Mouse (Mus musculus): ENCODE data around the gene Obsl1.

Gene Obsl1

DNA sequence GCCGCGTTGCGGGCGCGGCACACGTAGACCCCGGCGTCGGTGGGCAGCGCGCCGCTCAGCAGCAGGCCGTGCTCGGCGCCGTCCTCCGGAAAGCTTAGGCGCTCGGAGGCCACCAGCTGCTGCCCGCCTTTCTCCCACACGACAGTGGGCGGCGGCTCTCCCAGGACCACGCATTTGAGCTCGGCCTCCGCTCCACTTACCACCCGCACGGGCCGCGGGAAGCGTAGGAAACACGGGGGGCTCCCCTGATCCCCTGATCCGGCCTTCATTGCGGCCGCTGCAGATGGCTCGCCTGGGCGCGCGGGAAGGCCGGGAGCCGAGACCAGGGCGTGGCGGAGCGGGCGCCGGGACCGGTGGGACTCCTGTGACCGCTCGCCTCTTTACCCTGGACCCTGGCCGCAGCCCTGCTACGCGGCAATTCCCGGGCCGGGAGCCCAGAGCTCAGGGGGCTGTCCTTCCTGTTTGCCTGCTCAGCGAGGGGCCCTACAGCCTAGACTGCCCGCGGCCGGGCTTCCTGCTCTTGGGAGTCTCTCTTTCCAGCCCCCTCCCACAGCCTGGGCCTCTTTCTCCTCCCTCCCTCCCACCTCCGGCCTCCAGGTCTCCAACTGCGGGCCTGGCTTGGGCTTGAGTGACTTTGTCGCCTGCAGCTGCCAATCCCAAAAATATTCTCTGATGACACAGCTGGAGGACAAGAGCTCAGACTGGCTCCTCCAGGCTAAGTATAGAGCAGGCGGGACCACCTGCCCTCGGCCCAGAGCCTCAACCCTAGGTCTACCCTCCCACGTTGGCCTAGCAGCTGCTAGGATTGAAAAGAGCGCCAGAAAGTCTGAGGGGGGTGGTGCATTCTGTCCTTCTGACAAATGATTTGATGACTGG is at the start of gene Obsl1:
Gene Obsl1, minus strand, starts transcription at position 497 of the 876 bp plus-strand sequence.
- DNase-seq (ENCODE audit: low spot score in 2 of 2), result peak; percentile 33 to 37

DNA sequence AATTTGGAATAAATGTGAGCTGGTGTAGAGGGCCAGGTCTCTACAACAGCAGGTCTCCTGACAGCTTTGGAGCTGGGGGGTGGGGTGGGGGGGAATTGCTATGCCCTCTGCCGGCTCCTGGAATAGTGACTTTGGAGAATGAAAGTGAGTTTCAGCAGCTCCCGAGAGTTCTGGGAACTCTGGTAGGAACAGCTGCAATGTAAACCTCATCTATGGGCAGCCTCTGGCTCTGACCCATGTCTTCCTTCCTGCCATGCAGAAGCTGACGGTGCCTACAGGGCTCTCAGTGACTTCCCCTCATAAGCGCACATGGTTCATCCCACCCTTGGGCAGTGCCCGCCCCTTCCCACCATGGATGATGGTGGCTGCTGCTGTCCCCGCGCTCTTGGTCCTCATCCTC is 49.4 kb upstream of the Obsl1 start:
- no peak for DNase-seq (ENCODE audit: low spot score in 2 of 2)

DNA sequence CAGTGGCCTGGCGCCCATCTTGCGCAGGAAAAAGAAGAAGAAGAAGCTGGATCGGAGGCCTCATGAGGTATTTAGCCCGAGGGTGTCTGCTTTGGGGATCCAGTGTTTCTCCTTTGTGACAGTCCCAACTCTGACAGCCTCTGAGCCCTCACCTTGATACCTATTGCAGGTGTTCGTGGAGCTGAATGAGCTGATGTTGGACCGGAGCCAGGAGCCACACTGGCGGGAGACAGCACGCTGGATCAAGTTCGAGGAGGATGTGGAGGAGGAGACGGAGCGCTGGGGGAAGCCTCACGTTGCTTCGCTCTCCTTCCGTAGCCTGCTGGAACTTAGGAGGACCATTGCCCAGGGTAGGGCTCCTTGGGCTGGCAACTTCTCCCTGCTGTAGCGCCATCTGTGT is 44.3 kb upstream of the Obsl1 start:
- DNase-seq (ENCODE audit: low spot score in 2 of 2), result no peak

DNA sequence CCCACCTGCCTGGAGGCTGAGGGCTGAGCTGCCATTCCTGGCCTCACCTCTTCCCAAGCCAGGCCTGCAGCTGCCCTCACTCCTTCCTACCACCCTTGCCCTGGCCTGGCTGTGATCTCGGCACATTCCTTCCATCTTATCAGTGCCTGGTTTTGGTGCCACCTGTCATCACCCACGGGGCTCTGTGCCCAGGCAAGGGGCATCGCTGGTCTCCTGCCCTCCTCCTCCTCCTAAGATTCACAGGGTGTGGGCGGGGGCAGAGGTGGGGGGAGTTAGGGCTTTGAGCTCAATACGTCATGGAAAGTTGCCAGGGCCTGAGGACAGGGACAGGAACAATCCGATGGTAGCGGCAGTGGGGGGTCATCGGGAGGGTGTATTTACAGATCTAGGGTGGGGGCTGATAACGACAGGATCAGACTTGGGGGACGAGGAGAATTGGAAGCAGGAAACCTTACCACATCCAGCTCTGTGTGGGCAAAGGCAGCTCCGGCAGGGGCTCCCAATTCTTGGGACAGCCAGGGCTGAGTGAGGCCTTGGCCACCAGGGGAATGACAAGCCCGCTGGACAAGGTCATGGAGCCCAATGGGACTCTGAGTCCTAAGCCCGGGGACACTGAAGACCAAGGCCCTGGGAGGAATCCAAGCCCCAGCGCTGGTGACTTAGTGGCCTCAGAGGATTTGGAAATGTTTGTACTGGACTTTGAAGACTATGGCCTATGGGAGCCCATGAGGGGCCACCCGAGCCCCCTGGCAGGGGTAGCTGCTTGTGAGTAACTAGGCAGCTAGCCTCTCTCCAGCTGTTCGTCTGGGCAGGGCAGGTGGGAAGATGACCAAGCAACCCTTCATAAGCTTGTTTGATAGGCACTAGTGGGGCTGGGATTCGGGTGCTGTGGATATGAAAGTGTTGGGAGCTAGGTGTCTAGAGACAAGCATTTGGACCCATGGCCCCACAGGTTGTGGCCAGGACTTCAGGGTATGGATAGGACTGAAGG is 43.3 kb upstream of the Obsl1 start:
- DNase-seq (ENCODE audit: low spot score in 2 of 2), result no peak

DNA sequence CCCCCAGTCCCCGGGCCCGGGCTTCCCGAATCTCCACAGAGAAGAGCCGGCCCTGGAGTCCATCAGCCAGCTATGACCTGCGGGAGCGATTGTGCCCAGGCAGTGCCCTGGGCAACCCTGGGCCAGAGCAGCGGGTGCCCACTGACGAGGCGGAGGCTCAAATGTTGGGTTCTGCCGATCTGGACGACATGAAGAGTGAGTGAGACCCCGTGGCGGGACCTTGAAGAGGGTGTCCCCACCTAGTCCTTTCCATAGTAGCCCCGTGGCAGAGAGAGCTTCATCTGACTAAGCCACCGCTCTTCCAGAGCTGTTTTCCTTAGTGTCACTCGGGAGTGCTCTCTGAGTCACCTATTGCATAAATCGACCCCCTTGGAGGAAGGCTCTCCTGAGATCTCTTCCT is 42.6 kb upstream of the Obsl1 start:
- DNase-seq (ENCODE audit: low spot score in 2 of 2), result no peak

DNA sequence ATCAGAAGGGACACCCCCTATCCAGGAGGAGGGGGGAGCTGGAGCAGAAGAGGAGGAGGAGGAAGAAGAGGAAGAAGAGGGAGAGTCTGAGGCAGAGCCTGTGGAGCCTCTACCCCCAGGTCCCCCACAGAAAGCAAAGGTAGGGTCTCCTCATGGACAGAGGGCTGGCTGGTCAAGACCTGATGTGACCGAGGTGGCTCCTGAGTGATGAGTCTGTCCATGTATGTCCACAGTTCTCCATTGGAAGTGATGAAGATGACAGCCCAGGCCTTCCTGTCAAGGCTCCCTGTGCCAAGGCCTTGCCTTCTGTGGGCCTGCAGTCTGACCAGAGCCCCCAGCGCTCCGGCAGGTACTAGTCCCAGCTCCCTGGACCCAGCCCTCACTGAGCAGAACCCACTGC is 41.8 kb upstream of the Obsl1 start:
- no peak for DNase-seq (ENCODE audit: low spot score in 2 of 2)

DNA sequence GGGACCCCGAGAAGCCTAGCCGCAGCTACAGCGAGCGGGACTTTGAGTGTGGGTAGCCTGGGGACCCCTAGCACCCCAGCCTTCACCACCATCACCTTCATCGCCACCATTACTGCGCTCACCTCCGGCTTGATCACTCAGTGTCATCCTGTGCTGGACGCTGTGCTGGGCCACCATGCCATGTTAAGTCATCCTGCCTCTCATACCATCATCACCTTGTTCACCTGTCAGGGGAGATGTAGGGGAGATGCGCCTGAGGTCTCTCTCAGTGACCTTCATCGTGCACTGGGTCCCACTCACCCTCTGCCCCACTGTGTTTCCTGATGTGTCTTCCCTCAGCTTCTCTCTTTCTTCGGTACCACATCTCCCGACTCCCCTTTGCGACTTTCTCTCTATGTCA is 41.1 kb upstream of the Obsl1 start:
- no peak for DNase-seq (ENCODE audit: low spot score in 2 of 2)

DNA sequence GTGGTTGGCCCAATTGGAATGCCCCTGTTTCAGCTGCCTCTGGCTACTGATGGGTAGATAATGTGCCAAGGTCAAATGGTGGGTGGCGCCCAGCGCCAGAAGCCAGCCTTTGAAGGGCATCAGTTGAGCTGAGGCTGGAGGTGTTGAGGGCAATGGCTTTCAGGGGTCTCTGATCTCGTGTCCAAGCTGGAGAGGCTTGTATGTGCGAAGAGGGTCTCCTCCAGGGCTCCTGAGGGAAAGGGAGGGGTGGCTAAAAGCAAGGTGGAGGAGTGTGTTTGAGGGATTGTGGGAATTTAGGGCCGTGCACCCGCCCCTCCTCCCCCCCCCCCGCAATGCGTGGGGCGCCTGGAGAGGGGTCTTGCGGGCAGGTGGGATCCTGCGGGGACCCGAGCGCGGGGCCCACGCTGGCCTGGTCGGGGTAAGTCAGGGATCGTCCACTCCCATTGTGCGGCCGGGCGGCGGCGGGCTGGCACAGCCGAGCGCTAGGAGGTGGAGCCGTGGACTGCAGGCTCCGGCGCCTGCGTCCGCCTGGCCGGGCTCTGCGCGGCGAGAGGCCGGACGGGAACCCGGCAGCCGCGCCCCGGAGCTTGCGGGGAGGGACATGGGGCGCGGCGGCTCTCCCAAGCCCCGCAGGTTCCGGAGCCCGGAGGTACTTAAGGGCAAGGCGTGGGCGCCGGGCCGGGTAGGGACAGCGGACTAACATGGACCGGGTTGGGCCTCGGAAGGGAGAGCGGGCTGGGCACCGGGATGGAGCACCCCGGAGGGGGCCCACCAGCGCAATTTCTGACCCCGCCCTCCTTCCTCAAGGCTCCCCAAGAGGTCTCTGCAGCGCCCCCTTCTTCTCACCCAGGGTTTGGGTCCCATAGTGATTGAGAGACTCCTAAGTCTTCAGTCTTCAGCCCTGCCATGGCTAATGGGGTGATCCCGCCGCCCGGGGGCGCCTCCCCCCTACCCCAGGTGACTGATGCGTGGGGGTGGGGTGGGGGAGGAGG is 40.0 kb upstream of the Obsl1 start, which contains the start of gene Slc4a3:
Gene Slc4a3, plus strand, starts transcription at position 302 of the 992 bp plus-strand sequence.
- DNase-seq (ENCODE audit: low spot score in 2 of 2), result peak; percentile 57 to 63

DNA sequence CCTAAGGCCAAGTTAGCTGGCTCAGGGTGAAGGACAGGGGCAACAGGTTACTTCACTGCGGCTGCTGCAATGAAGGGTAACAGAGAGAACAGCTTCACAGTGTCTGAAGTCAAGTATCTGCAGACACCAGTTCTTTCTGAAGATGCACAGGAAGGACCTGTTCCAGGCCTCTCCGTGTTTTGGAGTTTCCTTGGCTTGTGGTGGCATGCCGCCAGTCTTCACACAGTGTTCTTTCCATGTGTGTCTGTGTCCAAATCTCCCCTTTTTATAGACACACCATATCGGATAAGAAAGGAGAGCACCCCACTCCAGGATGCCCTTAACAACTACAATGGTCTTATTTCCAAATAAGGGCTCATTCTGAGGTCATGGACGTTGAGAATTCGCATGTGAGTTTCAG is 38.1 kb upstream of the Obsl1 start:
- no peak for DNase-seq (ENCODE audit: low spot score in 2 of 2)

DNA sequence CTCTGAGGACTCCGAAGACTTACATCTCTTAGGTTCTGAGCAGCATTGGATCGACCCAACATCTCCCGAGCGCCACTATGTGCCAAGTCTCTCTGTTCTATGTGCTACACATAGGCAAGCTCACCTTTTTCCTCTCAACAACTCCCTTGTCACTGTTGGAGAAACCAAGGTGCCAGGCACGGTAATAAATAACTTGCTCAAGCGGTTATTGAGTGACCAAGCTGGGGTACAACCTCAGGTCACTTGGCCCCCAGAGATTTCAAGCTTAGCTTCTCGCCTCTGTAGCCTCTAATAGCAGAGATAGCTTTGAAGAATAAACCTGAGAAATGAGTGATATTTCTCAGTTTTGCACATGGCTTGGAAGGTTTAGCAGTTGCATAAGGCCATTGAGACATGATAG is 35.2 kb upstream of the Obsl1 start:
- DNase-seq (ENCODE audit: low spot score in 2 of 2), result no peak

DNA sequence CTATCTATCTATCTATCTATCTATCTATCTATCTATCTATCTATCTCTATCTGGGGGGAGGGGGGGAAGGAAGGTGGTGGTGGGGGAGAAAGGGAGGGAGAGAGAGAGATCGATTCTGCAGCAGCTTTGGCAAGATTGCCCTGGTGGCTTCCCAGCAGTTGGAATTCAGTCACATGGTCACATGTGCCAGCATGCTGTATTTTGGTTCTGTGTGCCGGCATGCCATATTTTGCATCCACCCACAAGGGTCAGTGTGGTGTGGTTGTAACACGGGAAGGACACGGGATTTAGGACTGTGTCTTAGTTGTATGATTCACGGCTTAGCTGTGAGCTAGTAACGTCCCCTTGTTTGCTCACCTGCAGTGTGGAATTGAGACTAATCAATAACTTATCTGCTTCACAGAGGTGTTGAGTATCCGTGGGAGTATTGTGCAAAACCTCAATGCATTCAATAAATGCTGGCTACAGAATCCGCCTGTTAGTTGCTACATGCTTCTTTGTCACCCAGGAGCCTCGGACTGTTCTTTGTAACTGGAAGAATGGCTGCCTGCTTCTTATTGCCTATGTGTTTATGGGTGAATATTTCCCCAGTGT is 32.4 kb upstream of the Obsl1 start:
- DNase-seq (ENCODE audit: low spot score in 2 of 2), result no peak

DNA sequence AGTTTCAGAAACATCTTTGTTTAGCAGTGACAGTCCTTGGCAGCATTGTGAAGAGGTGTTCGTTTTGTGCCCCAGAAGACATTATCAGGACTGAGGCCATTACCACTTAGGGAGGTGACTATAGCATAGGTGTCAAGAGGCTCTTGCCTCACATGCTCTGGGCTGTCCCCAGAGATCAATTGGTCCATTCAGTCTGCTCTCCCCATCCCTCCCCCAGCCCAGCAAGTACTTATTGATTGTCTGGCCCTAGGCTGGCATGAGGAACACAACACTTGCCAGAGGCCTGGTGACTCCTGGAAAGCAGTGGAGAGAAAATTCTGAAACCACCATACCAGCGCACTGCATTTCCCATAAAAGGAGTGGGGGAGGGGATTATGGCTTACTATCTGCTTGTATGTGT is 31.3 kb upstream of the Obsl1 start:
- DNase-seq (ENCODE audit: low spot score in 2 of 2), result no peak

DNA sequence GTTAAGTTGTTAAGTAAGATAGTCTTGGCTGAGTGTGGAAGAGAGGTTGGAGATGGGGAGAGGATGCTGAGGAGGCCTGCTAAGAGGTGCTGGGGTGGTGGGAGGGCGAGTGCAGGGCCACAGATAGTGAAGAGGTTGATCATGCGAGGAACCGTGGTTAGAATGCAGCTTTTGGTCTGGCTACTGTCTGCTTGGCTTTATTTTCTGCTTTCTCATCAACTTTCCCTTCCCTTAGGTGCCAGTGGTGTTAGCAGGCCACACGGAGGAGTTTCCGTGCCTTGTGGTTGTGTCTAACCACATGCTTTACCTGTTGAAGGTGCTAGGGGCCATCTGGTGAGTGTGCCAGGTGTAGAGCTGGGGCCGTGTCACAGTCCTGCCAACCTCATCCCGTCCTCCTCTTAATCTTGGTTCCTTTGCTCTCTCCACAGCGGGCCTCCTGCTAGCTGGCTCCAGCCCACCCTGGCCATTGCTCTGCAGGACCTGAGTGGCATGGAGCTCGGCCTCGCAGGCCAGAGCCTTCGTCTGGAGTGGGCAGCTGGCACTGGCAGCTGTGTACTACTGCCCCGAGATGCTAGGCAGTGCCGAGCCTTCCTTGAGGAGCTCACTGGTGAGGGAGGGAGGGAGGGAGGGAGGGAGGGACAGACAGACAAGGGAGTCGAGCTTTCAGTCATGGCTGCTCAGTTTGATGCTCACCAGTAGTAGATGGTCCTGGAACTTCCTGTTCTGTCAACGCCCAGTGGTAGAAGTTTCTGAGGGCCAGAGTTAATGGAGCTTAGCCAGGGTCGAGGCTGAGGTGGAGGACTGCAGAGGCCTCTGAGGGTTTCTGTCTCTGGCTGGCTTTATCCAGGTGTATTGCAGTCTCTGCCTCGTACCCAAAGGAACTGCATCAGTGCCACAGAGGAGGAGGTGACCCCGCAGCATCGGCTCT is 27.3 kb upstream of the Obsl1 start:
- no peak for DNase-seq (ENCODE audit: low spot score in 2 of 2)

DNA sequence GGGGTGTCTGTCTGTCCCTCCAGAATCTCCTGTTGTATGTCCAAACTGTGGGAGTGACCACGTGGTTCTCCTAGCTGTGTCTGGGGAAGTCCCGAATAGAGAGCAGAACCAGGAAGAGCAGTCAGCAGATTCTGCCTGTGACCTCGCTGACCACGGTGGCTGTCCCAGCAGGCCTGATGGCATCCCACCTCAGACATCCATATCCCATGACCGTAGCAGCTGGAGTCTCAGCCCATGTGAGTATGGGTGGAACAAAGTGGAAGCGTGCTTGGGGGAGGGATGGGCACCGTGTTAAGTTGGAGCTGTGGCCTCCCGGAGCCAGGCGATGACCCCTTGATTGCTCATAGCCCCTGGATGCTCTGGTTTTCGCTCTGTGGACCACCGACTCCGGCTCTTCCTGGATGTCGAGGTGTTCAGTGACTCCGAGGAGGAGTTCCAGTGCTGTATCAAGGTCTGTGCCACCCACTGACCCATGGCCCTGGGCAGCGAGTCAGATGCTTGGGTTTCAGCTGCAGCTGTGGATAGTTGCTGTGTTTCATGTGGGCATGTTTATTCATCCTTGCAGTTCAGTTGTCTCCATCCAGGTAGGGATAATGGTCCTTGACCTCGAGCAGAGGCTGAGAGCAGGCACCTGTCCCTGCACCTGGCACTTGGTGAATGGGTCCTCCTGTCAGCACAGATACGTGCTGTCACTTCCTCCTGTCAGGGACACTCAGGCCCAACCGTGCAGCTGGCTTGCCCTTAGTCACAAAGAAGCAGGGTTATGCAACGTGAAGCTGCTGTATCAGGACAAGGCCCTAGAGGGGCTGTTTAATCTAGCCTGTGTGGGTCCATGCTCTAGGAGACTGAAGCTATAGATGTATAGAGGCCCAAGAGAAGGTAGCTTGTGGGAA is 26.3 kb upstream of the Obsl1 start:
- no peak for DNase-seq (ENCODE audit: low spot score in 2 of 2)

DNA sequence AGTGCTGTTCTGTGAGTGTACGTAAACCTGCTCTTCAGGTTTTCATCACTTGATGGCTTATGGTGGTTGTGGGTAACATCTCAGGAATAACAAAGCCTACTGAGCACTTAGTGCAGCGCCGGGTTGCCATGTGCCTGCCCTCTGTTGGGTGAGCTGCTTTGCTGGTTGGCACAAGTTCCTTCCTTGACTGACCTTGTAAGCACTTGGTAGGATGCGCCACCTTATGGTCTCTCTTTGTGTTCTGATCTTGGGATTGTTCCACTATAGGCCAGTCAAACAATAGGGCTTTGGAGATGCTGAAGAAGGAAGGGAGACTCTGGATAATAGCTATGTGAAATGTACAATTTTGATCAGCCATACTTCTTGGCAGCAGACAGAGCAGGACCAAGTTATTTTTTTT is 24.3 kb upstream of the Obsl1 start:
- DNase-seq (ENCODE audit: low spot score in 2 of 2), result no peak

DNA sequence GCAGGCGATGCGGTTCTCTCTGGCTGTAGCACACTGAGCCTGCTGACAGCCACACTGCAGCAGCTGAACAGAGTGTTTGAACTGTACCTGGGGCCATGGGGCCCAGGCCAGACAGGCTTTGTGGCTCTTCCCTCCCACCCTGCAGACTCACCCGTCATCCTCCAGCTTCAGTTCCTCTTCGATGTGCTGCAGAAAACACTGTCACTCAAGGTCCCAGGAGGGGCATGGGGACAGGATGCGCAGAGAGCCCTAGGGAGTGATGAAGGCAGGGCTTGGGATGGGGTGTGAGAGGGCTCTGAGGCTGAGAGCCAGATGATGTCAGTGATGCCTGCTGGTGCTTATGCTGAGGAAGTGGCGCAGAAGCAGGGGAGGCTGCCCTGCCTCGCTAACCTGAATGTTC is 18.4 kb upstream of the Obsl1 start:
- no peak for DNase-seq (ENCODE audit: low spot score in 2 of 2)

DNA sequence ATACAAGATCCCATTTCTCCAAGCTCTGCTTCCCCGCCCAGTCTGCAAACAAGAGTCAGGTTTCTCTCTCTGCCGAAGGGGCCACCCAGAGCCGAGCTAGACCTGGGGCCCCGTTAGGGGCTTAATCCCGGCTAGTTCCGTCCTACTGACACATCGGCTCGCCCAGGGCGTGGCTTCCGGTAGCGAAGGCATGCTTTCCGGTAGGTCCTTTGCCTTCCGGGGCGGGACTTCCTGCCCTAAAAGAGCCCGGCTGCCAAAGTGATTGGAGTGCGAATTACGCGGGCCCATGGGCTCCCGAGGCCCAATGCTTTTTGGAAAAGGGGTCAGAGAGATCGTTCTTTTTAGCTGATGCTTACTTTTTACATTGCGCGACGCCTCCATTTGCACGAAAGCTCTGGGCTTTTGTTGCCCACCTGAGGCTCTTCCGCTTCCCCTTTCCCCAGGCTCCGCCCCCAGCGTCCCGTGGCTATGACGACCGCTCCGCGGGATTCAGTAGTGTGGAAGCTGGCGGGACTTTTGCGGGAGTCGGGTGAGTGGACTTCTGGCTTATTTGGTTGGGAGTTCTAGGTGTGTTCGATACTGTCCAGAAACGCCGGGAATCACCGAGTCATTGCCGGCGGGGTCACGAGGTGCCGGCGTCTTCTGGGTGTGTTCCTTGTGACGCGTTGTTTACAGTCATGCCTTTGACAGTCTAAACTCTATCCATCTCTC is 15.2 kb upstream of the Obsl1 start, which contains the start of gene Stk11ip:
Gene Stk11ip, plus strand, starts transcription at position 209 of the 711 bp plus-strand sequence.
- DNase-seq (ENCODE audit: low spot score in 2 of 2), result peak; percentile 86 to 96

DNA sequence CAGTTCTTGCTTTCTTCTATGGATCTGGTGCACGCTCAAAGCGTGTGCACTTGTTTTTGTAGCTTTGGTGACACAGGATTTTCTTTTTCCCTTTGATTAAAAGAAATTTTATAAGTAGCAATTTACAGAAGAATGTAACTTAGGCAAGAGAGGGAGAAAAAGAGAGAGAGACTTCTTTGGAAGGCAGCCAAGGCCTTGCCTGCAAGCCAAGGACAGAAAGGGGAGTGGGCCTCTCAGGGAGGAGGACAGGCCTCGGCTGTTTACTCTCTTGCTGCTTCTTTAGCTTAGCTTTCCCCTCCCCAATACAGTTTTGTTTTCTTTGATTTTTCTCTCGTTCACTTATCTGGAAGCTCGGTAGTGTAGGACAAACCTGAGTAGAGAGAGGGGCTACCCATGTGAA is 13.3 kb upstream of the Obsl1 start:
- DNase-seq (ENCODE audit: low spot score in 2 of 2), result no peak
